Mouse (Mus musculus): ENCODE data around the gene Nab2. TPM values are rescaled to one million over a fixed set of nuclear protein-coding genes. Genes with fewer than 3 reads are reported as not detected.

The Nab2 gene
- total and polyA plus RNA-seq, 2 experiments from 2014 or later, result 1.4 to 4.8 TPM

GRCm38 (mm10) chr10:127676691-127677548, 8.6 kb upstream of the Nab2 start:
- Histone ChIP-seq H3K27ac (ENCODE audit: low read depth, low read length) (peak overlapping the region; percentile 33; the same call in 1 of the 2 replicates), H3K4me2 (ENCODE audit: low read depth, low read length, poor library complexity, severe bottlenecking) (peak overlapping the region; percentile 99), H3K4me1 (ENCODE audit: insufficient read depth, low read length) (0 out of 2 replicates have a peak, but pooled peaks cover 4% of the 10 kb centered on the region), H3K4me3 (ENCODE audit: low read depth, low read length) (peak overlapping the region; percentile 73), H3K27me3 (ENCODE audit: insufficient read depth, low read length) (no peaks in the 10 kb centered on the region), H3K9me3 (ENCODE audit: low read length) (no peaks in the 10 kb centered on the region), H3K36me3 (ENCODE audit: insufficient read depth, low read length) (no peaks in the 10 kb centered on the region), H3K9ac (replicated peaks; ENCODE audit: low read length, poor library complexity, severe bottlenecking) (peak overlapping the region; percentile 71)
- ATAC-seq (ENCODE audit: low FRiP score) (peak; percentile 96), DNase-seq (ENCODE audit: low spot score) (peak; percentile 99)
- peak; percentile 1; the same call in 1 of the 2 replicates for TF ChIP-seq CTCF (IDR thresholded peaks at IDR 0.05)
- WGBS, result under 1% methylated on average over 65 of the region's 71 CpGs

- no peak for TF ChIP-seq CTCF (IDR thresholded peaks at IDR 0.05)
- Histone ChIP-seq H3K27ac (ENCODE audit: low read depth, low read length) (0 out of 2 replicates have a peak overlapping the region, but pooled peaks have one; percentile 33), H3K4me3 (ENCODE audit: low read depth, low read length) (peak overlapping the region; percentile 73; the same call in 1 of the 2 replicates), H3K27me3 (ENCODE audit: insufficient read depth, low read length) (no peaks in the 10 kb centered on the region), H3K9me3 (ENCODE audit: low read length) (no peaks in the 10 kb centered on the region), H3K4me1 (ENCODE audit: insufficient read depth, low read length) (0 out of 2 replicates have a peak, but pooled peaks cover 4% of the 10 kb centered on the region), H3K9ac (replicated peaks; ENCODE audit: low read length, poor library complexity, severe bottlenecking) (no peak overlapping the region), H3K4me2 (ENCODE audit: low read depth, low read length, poor library complexity, severe bottlenecking) (peak overlapping the region; percentile 49), H3K36me3 (ENCODE audit: insufficient read depth, low read length) (no peaks in the 10 kb centered on the region)
- DNase-seq (ENCODE audit: low spot score) (no peak), ATAC-seq (ENCODE audit: low FRiP score) (no peak)
- WGBS, result 51% methylated on average over 5 of the region's 5 CpGs
Observed at GRCm38 (mm10) chr10:127675859-127676398, 7.6 kb upstream of the Nab2 start.

- H3K36me3 ChIP-seq (ENCODE audit: insufficient read depth, low read length), result no peaks in the 10 kb centered on the region
- ATAC-seq (ENCODE audit: low FRiP score) (peak; percentile 24; the same call in 1 of the 2 replicates), DNase-seq (ENCODE audit: low spot score) (peak; percentile 91)
- no peak overlapping the region for H3K9ac ChIP-seq (replicated peaks; ENCODE audit: low read length, poor library complexity, severe bottlenecking)
- H3K27ac ChIP-seq (ENCODE audit: low read depth, low read length), result no peak overlapping the region
- no peak overlapping the region for H3K4me3 ChIP-seq (ENCODE audit: low read depth, low read length)
- TF ChIP-seq CTCF (IDR thresholded peaks at IDR 0.05), result peak; percentile 99
- H3K27me3 ChIP-seq (ENCODE audit: insufficient read depth, low read length), result no peaks in the 10 kb centered on the region
- no peak overlapping the region for H3K4me2 ChIP-seq (ENCODE audit: low read depth, low read length, poor library complexity, severe bottlenecking)
- WGBS, result 87% methylated on average over 8 of the region's 8 CpGs
- H3K9me3 ChIP-seq (ENCODE audit: low read length), result no peaks in the 10 kb centered on the region
- H3K4me1 ChIP-seq (ENCODE audit: insufficient read depth, low read length), result 0 out of 2 replicates have a peak, but pooled peaks cover 4% of the 10 kb centered on the region
Observed at GRCm38 (mm10) chr10:127674794-127675522, 6.6 kb upstream of the Nab2 start.

GRCm38 (mm10) chr10:127674046-127674655, 5.8 kb upstream of the Nab2 start:
- H3K9ac ChIP-seq (replicated peaks; ENCODE audit: low read length, poor library complexity, severe bottlenecking), result no peak overlapping the region
- H3K4me3 ChIP-seq (ENCODE audit: low read depth, low read length), result no peak overlapping the region
- no peak overlapping the region for H3K27ac ChIP-seq (ENCODE audit: low read depth, low read length)
- DNase-seq (ENCODE audit: low spot score), result no peak
- ATAC-seq (ENCODE audit: low FRiP score), result no peak
- WGBS, result 94% methylated on average over 6 of the region's 6 CpGs
- H3K4me2 ChIP-seq (ENCODE audit: low read depth, low read length, poor library complexity, severe bottlenecking), result no peak overlapping the region
- H3K27me3 ChIP-seq (ENCODE audit: insufficient read depth, low read length), result no peaks in the 10 kb centered on the region
- TF ChIP-seq CTCF (IDR thresholded peaks at IDR 0.05), result no peak
- H3K9me3 ChIP-seq (ENCODE audit: low read length), result no peaks in the 10 kb centered on the region
- 0 out of 2 replicates have a peak, but pooled peaks cover 4% of the 10 kb centered on the region for H3K4me1 ChIP-seq (ENCODE audit: insufficient read depth, low read length)
- H3K36me3 ChIP-seq (ENCODE audit: insufficient read depth, low read length), result no peaks in the 10 kb centered on the region

- Histone ChIP-seq H3K4me3 (ENCODE audit: low read depth, low read length) (no peak overlapping the region), H3K4me1 (ENCODE audit: insufficient read depth, low read length) (peaks cover 8% of the 10 kb centered on the region; the same call in 1 of the 2 replicates), H3K36me3 (ENCODE audit: insufficient read depth, low read length) (no peaks in the 10 kb centered on the region), H3K27ac (ENCODE audit: low read depth, low read length) (no peak overlapping the region), H3K9ac (replicated peaks; ENCODE audit: low read length, poor library complexity, severe bottlenecking) (no peak overlapping the region), H3K9me3 (ENCODE audit: low read length) (no peaks in the 10 kb centered on the region), H3K4me2 (ENCODE audit: low read depth, low read length, poor library complexity, severe bottlenecking) (no peak overlapping the region), H3K27me3 (ENCODE audit: insufficient read depth, low read length) (peaks cover 7% of the 10 kb centered on the region; the same call in 1 of the 2 replicates)
- ATAC-seq (ENCODE audit: low FRiP score) (no peak), DNase-seq (ENCODE audit: low spot score) (no peak)
- TF ChIP-seq CTCF (IDR thresholded peaks at IDR 0.05), result peak; percentile 61
- 30% methylated on average over 2 of the region's 2 CpGs for WGBS
Observed at GRCm38 (mm10) chr10:127671276-127671675, 2.9 kb upstream of the Nab2 start.
